ENCODE assay signal across 8 mouse cellular contexts in the genomic region with DNA sequence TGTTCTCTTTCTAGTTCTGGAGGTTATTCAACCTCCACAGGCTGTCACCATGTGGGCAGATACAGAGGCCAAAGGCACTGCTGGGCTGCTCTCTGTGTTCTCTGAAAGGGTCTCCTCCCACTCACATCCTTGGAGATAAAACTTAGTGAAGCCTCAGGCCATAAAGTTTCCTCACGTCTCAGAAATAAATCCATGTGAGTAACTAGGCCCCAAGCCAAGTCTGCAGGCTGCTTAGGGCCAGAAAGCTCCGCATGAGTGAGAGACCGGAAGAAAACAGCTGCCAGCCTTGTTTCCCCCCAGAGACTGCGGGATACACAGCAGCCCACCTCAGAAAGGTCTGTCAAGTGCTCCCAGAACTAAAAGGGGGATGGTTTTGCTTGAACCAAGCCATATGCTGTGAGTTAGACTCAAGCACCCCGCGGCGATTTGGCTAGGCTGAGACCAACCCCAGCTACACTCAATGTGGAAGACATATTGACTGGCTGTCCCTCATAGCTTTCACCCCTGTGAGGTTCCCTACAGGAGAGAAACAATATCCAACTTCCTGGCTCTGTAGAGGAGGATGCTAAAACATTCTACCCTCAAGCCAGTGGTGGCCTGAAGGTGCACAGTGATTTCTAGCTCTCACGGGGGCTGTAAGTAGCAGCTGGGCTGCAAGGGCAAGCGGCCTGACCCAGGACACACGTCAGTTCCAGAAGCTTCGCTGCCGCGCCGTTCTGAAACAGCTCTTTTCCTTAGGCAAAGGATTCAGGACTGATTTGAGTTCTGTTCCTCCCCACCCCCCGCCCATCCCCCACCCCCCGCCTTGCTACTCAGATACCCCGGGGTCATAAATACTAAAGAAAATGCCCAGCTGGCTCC. TPM values are rescaled to one million over a fixed set of nuclear protein-coding genes. Genes with fewer than 3 reads are reported as not detected.
DNase-seq lines count a peak whose midpoint lies in the region; ATAC-seq and TF ChIP-seq lines count a peak whose summit lies in the region.

No protein-coding gene starts in this region.

- no peak overlapping the region for H3K27ac ChIP-seq in liver, postnatal 0 days (ENCODE audit: low read depth)
- H3K27ac ChIP-seq in liver, embryonic 11.5 days (ENCODE audit: low read depth, low read length): no peak overlapping the region
- H3K27ac ChIP-seq in limb, embryonic 14.5 days (replicated peaks; ENCODE audit: low read depth, low read length): peak overlapping the region; percentile 28; the same call in 1 of the 2 replicates
- H3K27ac ChIP-seq in forebrain, postnatal 0 days (ENCODE audit: low read depth, low read length): no peak overlapping the region

- TF ChIP-seq CTCF in liver, postnatal 0 days (IDR thresholded peaks at IDR 0.05; ENCODE audit: low read depth): no peak
- no peak for TF ChIP-seq CTCF in forebrain, postnatal 0 days (IDR thresholded peaks at IDR 0.05; ENCODE audit: low read depth)

- H3K36me3 ChIP-seq in liver, postnatal 0 days (replicated peaks; ENCODE audit: insufficient read depth, low read length): no peaks in the 10 kb centered on the region
- no peaks in the 10 kb centered on the region for H3K36me3 ChIP-seq in liver, embryonic 11.5 days (ENCODE audit: control insufficient read depth, insufficient read depth, low read length)
- H3K36me3 ChIP-seq in limb, embryonic 14.5 days (ENCODE audit: control insufficient read depth, insufficient read depth, low read length): no peaks in the 10 kb centered on the region
- H3K36me3 ChIP-seq in forebrain, postnatal 0 days (ENCODE audit: insufficient read depth): no peaks in the 10 kb centered on the region

- 79% methylated on average over 17 of the region's 17 CpGs for WGBS in liver, postnatal 0 days (ENCODE audit: insufficient replicate concordance)
- WGBS in liver, embryonic 11.5 days: 79% methylated on average over 17 of the region's 17 CpGs
- WGBS in limb, embryonic 14.5 days: 49% methylated on average over 17 of the region's 17 CpGs
- WGBS in forebrain, postnatal 0 days: 82% methylated on average over 17 of the region's 17 CpGs

- no peak for DNase-seq in liver, postnatal 0 days
- DNase-seq in liver, embryonic 11.5 days (ENCODE audit: low spot score): no peak
- DNase-seq in cerebellum, adult 9-10 months: peak; percentile 25
- DNase-seq in heart, postnatal 14 days: peak; percentile 49 to 73
- peak; percentile 84 for DNase-seq in limb, embryonic 14.5 days (ENCODE audit: low spot score)
- no peak for DNase-seq in T-cell, adult 2 months (ENCODE audit: low spot score)
- no peak for DNase-seq in thymus, postnatal 14 days
- no peak for DNase-seq in forebrain, postnatal 0 days

- ATAC-seq in liver, postnatal 0 days: peak; percentile 31; the same call in 1 of the 2 replicates
- ATAC-seq in liver, embryonic 11.5 days (replicated peaks; ENCODE audit: low FRiP score): no peak
- ATAC-seq in limb, embryonic 14.5 days (ENCODE audit: low FRiP score, low read depth): peak; percentile 80
- ATAC-seq in forebrain, postnatal 0 days: no peak

- H3K4me2 ChIP-seq in liver, postnatal 0 days (ENCODE audit: low read depth, low read length): no peak overlapping the region
- no peak overlapping the region for H3K4me2 ChIP-seq in liver, embryonic 11.5 days
- H3K4me2 ChIP-seq in limb, embryonic 14.5 days (replicated peaks; ENCODE audit: low read depth, low read length, severe bottlenecking): no peak overlapping the region; the same call in 1 of the 2 replicates
- H3K4me2 ChIP-seq in forebrain, postnatal 0 days (ENCODE audit: low read depth): no peak overlapping the region

- no peak overlapping the region for H3K9ac ChIP-seq in liver, postnatal 0 days (replicated peaks)
- no peak overlapping the region for H3K9ac ChIP-seq in liver, embryonic 11.5 days (ENCODE audit: low read depth, low read length)
- no peak overlapping the region for H3K9ac ChIP-seq in limb, embryonic 14.5 days (ENCODE audit: low read depth, low read length, severe bottlenecking)
- H3K9ac ChIP-seq in forebrain, postnatal 0 days: no peak overlapping the region

- intact Hi-C loops in heart, postnatal 14 days (cut with DNase I): no loop called here

- H3K27me3 ChIP-seq in liver, postnatal 0 days (ENCODE audit: insufficient read depth, low read length): no peaks in the 10 kb centered on the region
- H3K27me3 ChIP-seq in liver, embryonic 11.5 days (replicated peaks; ENCODE audit: control insufficient read depth, insufficient read depth, low read length): no peaks in the 10 kb centered on the region
- no peaks in the 10 kb centered on the region for H3K27me3 ChIP-seq in limb, embryonic 14.5 days (ENCODE audit: control insufficient read depth, insufficient read depth, low read length)
- H3K27me3 ChIP-seq in forebrain, postnatal 0 days (ENCODE audit: insufficient read depth, low read length): no peaks in the 10 kb centered on the region

- no peaks in the 10 kb centered on the region for H3K9me3 ChIP-seq in liver, postnatal 0 days (ENCODE audit: low read length)
- no peaks in the 10 kb centered on the region for H3K9me3 ChIP-seq in liver, embryonic 11.5 days (ENCODE audit: control insufficient read depth, low read length)
- H3K9me3 ChIP-seq in limb, embryonic 14.5 days (ENCODE audit: control insufficient read depth, low read length): no peaks in the 10 kb centered on the region
- H3K9me3 ChIP-seq in forebrain, postnatal 0 days (ENCODE audit: low read length): no peaks in the 10 kb centered on the region

- TF ChIP-seq POLR2A in limb, embryonic 14.5 days (IDR thresholded peaks at IDR 0.05; ENCODE audit: borderline replicate concordance, extremely low read depth, insufficient read depth, insufficient read length): no peak

- no peak overlapping the region for H3K4me3 ChIP-seq in liver, postnatal 0 days (ENCODE audit: low read depth, low read length)
- no peak overlapping the region for H3K4me3 ChIP-seq in liver, embryonic 11.5 days (ENCODE audit: low read depth, low read length)
- no peak overlapping the region for H3K4me3 ChIP-seq in limb, embryonic 14.5 days (replicated peaks; ENCODE audit: low read length)
- no peak overlapping the region for H3K4me3 ChIP-seq in forebrain, postnatal 0 days (ENCODE audit: low read depth, low read length)

- 0 out of 2 replicates have a peak, but pooled peaks cover 6% of the 10 kb centered on the region for H3K4me1 ChIP-seq in liver, postnatal 0 days (ENCODE audit: insufficient read depth)
- no peaks in the 10 kb centered on the region for H3K4me1 ChIP-seq in liver, embryonic 11.5 days (replicated peaks; ENCODE audit: control insufficient read depth, insufficient read depth, low read length)
- H3K4me1 ChIP-seq in limb, embryonic 14.5 days (ENCODE audit: control insufficient read depth, insufficient read depth, low read length): peaks cover 4% of the 10 kb centered on the region; the same call in 1 of the 2 replicates
- no peaks in the 10 kb centered on the region for H3K4me1 ChIP-seq in forebrain, postnatal 0 days (ENCODE audit: insufficient read depth)

- no peak for TF ChIP-seq EP300 in liver, postnatal 0 days (IDR thresholded peaks at IDR 0.05; ENCODE audit: low read depth)

RNA-seq across cellular contexts. Expression of gene Tnks2, which starts 43.9 kb away (rescaled TPM):
- 9.3 and 9.8 TPM in 2 replicates for polyA plus RNA-seq in liver, postnatal 0 days (2015; fragmentation: Nextera tagmentation; extraction: Ambion mirVana)
- 53.5 and 53.9 TPM in 2 replicates for polyA plus RNA-seq in liver, embryonic 11.5 days (2014; fragmentation: Nextera tagmentation; extraction: Ambion mirVana)
- 10 to 100 TPM; 89.3 to 92.3 TPM for total RNA-seq in heart, postnatal 14 days (2021)
- polyA plus RNA-seq in limb, embryonic 14.5 days (2012; rRNA removed): 82.2 and 82.9 TPM in 2 replicates
- polyA plus RNA-seq in limb, embryonic 14.5 days (2014; fragmentation: Nextera tagmentation; extraction: Ambion mirVana): 74.9 and 81.3 TPM in 2 replicates
- 175 and 182 TPM in 2 replicates for total RNA-seq in forebrain, postnatal 0 days (2014; rRNA removed)
- polyA plus RNA-seq in forebrain, postnatal 0 days (2015; fragmentation: Nextera tagmentation; extraction: Ambion mirVana): 16.8 and 24.3 TPM in 2 replicates

RNA-seq across cellular contexts. Expression of gene Ppp1r3c, which starts 53.6 kb away (rescaled TPM):
- polyA plus RNA-seq in liver, postnatal 0 days (2015; fragmentation: Nextera tagmentation; extraction: Ambion mirVana): 11.3 and 12.0 TPM in 2 replicates
- 2.1 and 2.9 TPM in 2 replicates for polyA plus RNA-seq in liver, embryonic 11.5 days (2014; fragmentation: Nextera tagmentation; extraction: Ambion mirVana)
- 10 to 100 TPM; 91.5 to 98.3 TPM for total RNA-seq in heart, postnatal 14 days (2021)
- 10.5 and 12.6 TPM in 2 replicates for polyA plus RNA-seq in limb, embryonic 14.5 days (2012; rRNA removed)
- 16.4 and 19.0 TPM in 2 replicates for polyA plus RNA-seq in limb, embryonic 14.5 days (2014; fragmentation: Nextera tagmentation; extraction: Ambion mirVana)
- total RNA-seq in forebrain, postnatal 0 days (2014; rRNA removed): 28.2 and 28.6 TPM in 2 replicates
- 6.4 and 8.9 TPM in 2 replicates for polyA plus RNA-seq in forebrain, postnatal 0 days (2015; fragmentation: Nextera tagmentation; extraction: Ambion mirVana)

Comparison
In these comparisons a context has a peak if more than half of its experiments do, and no peak if none do; other contexts are left out.
1. ATAC-seq: peak in liver, postnatal 0 days (single experiment) and limb, embryonic 14.5 days (single experiment); none in liver, embryonic 11.5 days (single experiment) and forebrain, postnatal 0 days (single experiment).
2. DNase-seq: peak in cerebellum, adult 9-10 months (single experiment), heart, postnatal 14 days (2 of 2) and limb, embryonic 14.5 days (single experiment); none in liver, postnatal 0 days (single experiment), liver, embryonic 11.5 days (single experiment), T-cell, adult 2 months (single experiment), thymus, postnatal 14 days (single experiment) and forebrain, postnatal 0 days (single experiment).